Mouse (Mus musculus) limb, embryonic 15.5 days (tissue): Measurements from ENCODE around the gene Acin1. TPM values are rescaled to one million over a fixed set of nuclear protein-coding genes. Genes with fewer than 3 reads are reported as not detected.

Experiments
- ATAC-seq: fragments of 200-750 bp; cut with Nextera tagmentation; 2 replicates; pipeline ENCODE4 v1.8.0; 2017; ENCODE audit warnings: low read depth, moderate TSS enrichment; ENCODE audit not compliant: insufficient number of reproducible peaks, low FRiP score, low TSS enrichment
- H3K27ac ChIP-seq: fragments of 300-500 bp; sonication (generic); 2 replicates; pipeline ENCODE4 v1.5.1; 2015; ENCODE audit warnings: moderate library complexity, mild to moderate bottlenecking, inconsistent platforms
- H3K27me3 ChIP-seq: fragments of 300-500 bp; sonication (generic); 2 replicates; pipeline ENCODE4 v1.6.1; 2015; ENCODE audit warnings: inconsistent platforms
- H3K36me3 ChIP-seq: fragments of 300-500 bp; sonication (generic); 2 replicates; pipeline ENCODE4 v1.6.1; 2015; ENCODE audit warnings: inconsistent platforms
- H3K4me1 ChIP-seq: fragments of 300-500 bp; sonication (generic); 2 replicates; pipeline ENCODE4 v1.6.1; 2015; ENCODE audit warnings: inconsistent platforms
- H3K4me2 ChIP-seq: fragments of 300-500 bp; sonication (generic); 2 replicates; pipeline ENCODE4 v1.6.1; 2015; ENCODE audit warnings: mild to moderate bottlenecking, inconsistent platforms
- H3K4me3 ChIP-seq: fragments of 300-500 bp; sonication (generic); 2 replicates; pipeline ENCODE4 v1.5.1; 2015; ENCODE audit warnings: mild to moderate bottlenecking, inconsistent platforms
- H3K9ac ChIP-seq: fragments of 300-500 bp; sonication (generic); 2 replicates; pipeline ENCODE4 v1.6.1; 2015; ENCODE audit warnings: inconsistent platforms
- H3K9me3 ChIP-seq: fragments of 300-500 bp; sonication (generic); 2 replicates; pipeline ENCODE4 v1.6.1; 2016; ENCODE audit warnings: inconsistent platforms
- WGBS: fragments of 180-500 bp; shearing (Covaris S2); methylation state at CpG from one replicate; pipeline ENCODE4 v1.1.7; 2015; 5-methylcytosine and 5-hydroxymethylcytosine counted together
- polyA plus RNA-seq: library from polyadenylated mRNA; unstranded; fragments of >200 nt; fragmentation: Nextera tagmentation; extraction: Ambion mirVana; gene quantifications from 2 replicates; pipeline ENCODE4 v1.2.1, GENCODE M21; 2015

The Acin1 gene
- polyA plus RNA-seq, result 109 TPM in 2 replicates

DNA sequence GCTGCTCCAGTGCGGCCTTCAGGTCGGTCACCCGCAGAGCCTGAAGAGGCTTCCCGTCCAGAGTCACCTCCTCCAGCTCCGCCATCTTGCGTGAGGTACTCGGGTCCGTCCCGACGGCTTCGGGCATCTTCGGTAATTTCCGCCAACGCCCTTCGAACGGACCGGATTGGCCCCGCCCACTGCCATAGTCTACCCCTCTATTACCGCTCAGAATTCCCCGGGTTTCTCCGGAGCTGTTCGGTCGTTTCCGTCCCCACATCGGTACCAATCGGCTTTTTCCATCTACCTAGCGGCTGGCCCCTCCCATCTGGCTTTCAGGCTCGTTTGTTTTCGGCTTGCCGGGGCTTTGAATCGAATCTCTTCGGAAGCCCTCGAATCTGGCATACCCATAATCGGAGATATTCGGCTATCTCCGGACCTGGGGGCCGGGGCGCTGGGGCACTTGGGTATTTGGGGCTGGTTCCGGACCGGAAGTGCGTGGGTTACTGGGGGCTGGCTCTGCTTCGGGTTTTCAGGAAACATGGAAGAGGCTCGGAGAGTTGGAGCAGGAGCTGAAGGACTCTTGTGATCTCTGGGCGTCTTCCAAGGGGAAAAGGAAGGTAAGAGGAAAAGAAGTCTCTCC, at the start of gene Acin1:
Gene Acin1 (minus strand): TSS at position 410 of the 622 bp plus-strand sequence.
- WGBS, result under 1% methylated on average over 44 of the region's 44 CpGs
- no peaks in the 10 kb centered on the region for H3K9me3 ChIP-seq
- H3K36me3 ChIP-seq, result peaks cover 35% of the 10 kb centered on the region
- ATAC-seq, result peak; percentile 98
- H3K27ac ChIP-seq, result peak within 1 kb of the TSS; percentile 97
- peak within 1 kb of the TSS; percentile 49 for H3K4me2 ChIP-seq
- H3K4me3 ChIP-seq, result peak within 1 kb of the TSS; percentile 85
- no peaks in the 10 kb centered on the region for H3K27me3 ChIP-seq
- H3K9ac ChIP-seq, result peak within 1 kb of the TSS; percentile 97
- peaks cover 16% of the 10 kb centered on the region for H3K4me1 ChIP-seq

- no peak for ATAC-seq
- no peaks in the 10 kb centered on the region for H3K9me3 ChIP-seq
- no peak overlapping the region for H3K4me2 ChIP-seq
- H3K4me1 ChIP-seq, result 0 out of 2 replicates have a peak, but pooled peaks cover 3% of the 10 kb centered on the region
- no peaks in the 10 kb centered on the region for H3K27me3 ChIP-seq
- no peak overlapping the region for H3K27ac ChIP-seq
- no peak overlapping the region for H3K4me3 ChIP-seq
- H3K9ac ChIP-seq, result no peak overlapping the region
- WGBS, result 66% methylated on average over 4 of the region's 4 CpGs
- H3K36me3 ChIP-seq, result no peaks in the 10 kb centered on the region
Observed at GRCm38 (mm10) chr14:54735221-54735620, 48.5 kb upstream of the Acin1 start.

GRCm38 (mm10) chr14:54734004-54734403, 47.3 kb upstream of the Acin1 start:
- no peak for ATAC-seq
- H3K27ac ChIP-seq, result no peak overlapping the region

DNA sequence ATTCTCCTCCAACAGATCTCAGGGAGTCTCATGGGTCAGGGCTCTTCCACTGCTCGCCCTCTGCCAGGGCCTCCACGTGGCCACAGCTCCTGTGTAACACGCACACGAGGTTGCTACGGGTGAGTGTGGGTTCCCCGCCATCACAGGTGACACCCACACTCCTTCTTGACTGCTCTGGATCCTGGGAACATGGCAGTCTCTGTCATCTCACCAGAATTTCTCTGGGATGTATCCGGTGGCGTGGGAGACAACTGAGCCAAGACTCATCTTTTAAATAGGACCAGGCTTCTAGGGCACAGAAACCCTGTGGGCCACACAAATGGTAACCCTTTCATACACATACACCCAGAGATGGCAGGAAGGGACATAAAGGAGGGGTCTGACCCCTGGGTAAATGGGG, 45.5 kb upstream of the Acin1 start:
- 0 out of 2 replicates have a peak, but pooled peaks cover 3% of the 10 kb centered on the region for H3K4me1 ChIP-seq
- no peak for ATAC-seq
- H3K27ac ChIP-seq, result no peak overlapping the region
- 89% methylated on average over 8 of the region's 8 CpGs for WGBS
- no peaks in the 10 kb centered on the region for H3K36me3 ChIP-seq
- no peak overlapping the region for H3K9ac ChIP-seq
- H3K9me3 ChIP-seq, result no peaks in the 10 kb centered on the region
- no peak overlapping the region for H3K4me3 ChIP-seq
- H3K4me2 ChIP-seq, result no peak overlapping the region
- H3K27me3 ChIP-seq, result no peaks in the 10 kb centered on the region

More at GRCm38 (mm10) chr14:54734004-54734403, 47.3 kb upstream of the Acin1 start:
- 69% methylated on average over 4 of the region's 4 CpGs for WGBS
- 0 out of 2 replicates have a peak, but pooled peaks cover 3% of the 10 kb centered on the region for H3K4me1 ChIP-seq
- no peak overlapping the region for H3K4me2 ChIP-seq
- H3K9me3 ChIP-seq, result no peaks in the 10 kb centered on the region
- no peak overlapping the region for H3K4me3 ChIP-seq
- H3K9ac ChIP-seq, result no peak overlapping the region
- no peaks in the 10 kb centered on the region for H3K27me3 ChIP-seq
- H3K36me3 ChIP-seq, result no peaks in the 10 kb centered on the region

DNA sequence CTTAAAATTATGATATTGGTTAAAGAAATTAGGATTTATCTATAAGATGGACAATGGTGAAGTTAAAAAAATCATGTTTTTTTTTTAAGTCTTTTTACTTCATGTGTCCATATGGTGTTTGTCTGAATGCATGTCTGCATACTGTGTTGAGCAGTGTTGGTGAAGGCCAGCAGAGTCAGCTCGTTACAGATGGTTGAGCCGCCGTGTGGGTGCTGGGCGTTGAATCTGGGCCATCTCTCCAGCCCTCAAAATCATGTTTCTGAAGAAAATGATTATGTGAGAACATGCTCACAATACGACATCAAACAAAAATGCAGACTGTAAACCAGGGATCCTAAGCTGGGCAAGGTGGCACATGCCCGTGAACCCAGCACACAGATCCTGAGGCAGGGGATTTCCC, 43.6 kb upstream of the Acin1 start:
- Histone ChIP-seq H3K4me2 (no peak overlapping the region), H3K4me1 (no peaks in the 10 kb centered on the region), H3K27me3 (no peaks in the 10 kb centered on the region), H3K27ac (no peak overlapping the region), H3K36me3 (no peaks in the 10 kb centered on the region), H3K9me3 (no peaks in the 10 kb centered on the region), H3K4me3 (no peak overlapping the region), H3K9ac (no peak overlapping the region)
- WGBS, result 71% methylated on average over 6 of the region's 6 CpGs
- no peak for ATAC-seq

DNA sequence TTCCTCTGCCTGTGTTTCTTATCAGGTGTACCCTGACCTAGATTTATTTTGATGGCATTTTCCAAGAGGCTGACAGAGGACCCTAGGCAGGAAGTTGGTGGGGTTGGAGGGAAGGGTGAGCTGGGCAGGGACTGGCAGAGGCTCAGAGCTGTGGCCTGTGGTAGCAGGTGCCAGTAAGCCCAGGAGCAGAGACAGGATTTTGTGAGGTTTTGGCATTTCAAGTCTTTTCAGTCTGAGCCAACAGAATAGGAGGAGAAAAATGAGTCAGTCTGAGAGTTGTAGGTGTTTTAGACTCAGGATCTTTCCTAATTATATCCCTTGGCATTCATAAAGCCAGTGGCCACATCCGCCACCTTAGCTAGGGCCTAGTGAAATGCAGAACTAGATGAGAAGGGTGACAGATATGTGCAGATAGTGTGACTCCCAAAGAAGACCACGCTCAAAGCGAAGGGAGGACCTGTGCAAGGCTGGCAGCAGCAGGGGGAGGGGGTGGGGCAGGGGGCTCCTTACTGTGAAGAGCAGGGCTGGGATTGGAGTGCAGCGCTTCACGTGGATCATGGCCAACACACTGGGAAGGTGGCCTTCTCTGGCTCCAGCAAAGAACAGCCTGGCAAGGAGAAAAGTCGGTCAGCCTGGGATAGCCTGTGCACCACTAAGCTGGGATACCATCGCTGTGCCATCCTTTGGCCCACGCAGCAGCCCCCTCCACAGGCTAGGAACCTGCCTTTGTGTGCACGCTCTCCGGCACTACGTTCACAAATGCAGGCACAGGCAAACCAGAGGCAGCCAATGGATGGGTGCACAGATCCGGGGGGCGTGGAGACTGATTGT, 42.3 kb upstream of the Acin1 start:
- no peak overlapping the region for H3K27ac ChIP-seq
- no peak overlapping the region for H3K9ac ChIP-seq
- 78% methylated on average over 13 of the region's 13 CpGs for WGBS
- H3K27me3 ChIP-seq, result no peaks in the 10 kb centered on the region
- H3K36me3 ChIP-seq, result no peaks in the 10 kb centered on the region
- no peaks in the 10 kb centered on the region for H3K4me1 ChIP-seq
- no peak overlapping the region for H3K4me3 ChIP-seq
- ATAC-seq, result no peak
- H3K9me3 ChIP-seq, result no peaks in the 10 kb centered on the region
- no peak overlapping the region for H3K4me2 ChIP-seq

GRCm38 (mm10) chr14:54727565-54727964, 40.8 kb upstream of the Acin1 start:
- Histone ChIP-seq H3K9me3 (no peaks in the 10 kb centered on the region), H3K27ac (no peak overlapping the region), H3K27me3 (no peaks in the 10 kb centered on the region), H3K4me2 (no peak overlapping the region), H3K9ac (no peak overlapping the region), H3K4me1 (no peaks in the 10 kb centered on the region), H3K36me3 (no peaks in the 10 kb centered on the region), H3K4me3 (no peak overlapping the region)
- WGBS, result 79% methylated on average over 5 of the region's 5 CpGs
- ATAC-seq, result no peak

- 80% methylated on average over 6 of the region's 6 CpGs for WGBS
- H3K9me3 ChIP-seq, result no peaks in the 10 kb centered on the region
Observed at GRCm38 (mm10) chr14:54724049-54724448, 37.3 kb upstream of the Acin1 start.

GRCm38 (mm10) chr14:54721711-54722110, 35.0 kb upstream of the Acin1 start:
- Histone ChIP-seq H3K27ac (no peak overlapping the region), H3K4me1 (no peaks in the 10 kb centered on the region), H3K9ac (no peak overlapping the region), H3K9me3 (no peaks in the 10 kb centered on the region), H3K4me3 (no peak overlapping the region), H3K36me3 (no peaks in the 10 kb centered on the region), H3K27me3 (no peaks in the 10 kb centered on the region), H3K4me2 (no peak overlapping the region)
- ATAC-seq, result peak; percentile 24; the same call in 1 of the 2 replicates
- WGBS, result 66% methylated on average over 10 of the region's 10 CpGs

More at GRCm38 (mm10) chr14:54724049-54724448, 37.3 kb upstream of the Acin1 start:
- Histone ChIP-seq H3K4me2 (no peak overlapping the region), H3K4me1 (no peaks in the 10 kb centered on the region), H3K36me3 (no peaks in the 10 kb centered on the region), H3K27me3 (no peaks in the 10 kb centered on the region), H3K4me3 (no peak overlapping the region), H3K27ac (no peak overlapping the region), H3K9ac (no peak overlapping the region)
- no peak for ATAC-seq

GRCm38 (mm10) chr14:54720654-54721350, 34.1 kb upstream of the Acin1 start:
- no peak overlapping the region for H3K27ac ChIP-seq
- H3K9ac ChIP-seq, result no peak overlapping the region
- H3K4me2 ChIP-seq, result no peak overlapping the region
- no peaks in the 10 kb centered on the region for H3K9me3 ChIP-seq
- no peak for ATAC-seq
- WGBS, result 84% methylated on average over 7 of the region's 7 CpGs
- no peaks in the 10 kb centered on the region for H3K36me3 ChIP-seq
- no peaks in the 10 kb centered on the region for H3K27me3 ChIP-seq
- no peaks in the 10 kb centered on the region for H3K4me1 ChIP-seq
- H3K4me3 ChIP-seq, result no peak overlapping the region

GRCm38 (mm10) chr14:54720041-54720440, 33.3 kb upstream of the Acin1 start:
- Histone ChIP-seq H3K27ac (no peak overlapping the region), H3K9me3 (no peaks in the 10 kb centered on the region), H3K27me3 (no peaks in the 10 kb centered on the region), H3K4me3 (no peak overlapping the region), H3K4me1 (no peaks in the 10 kb centered on the region; the same call in 1 of the 2 replicates), H3K9ac (no peak overlapping the region), H3K4me2 (no peak overlapping the region), H3K36me3 (no peaks in the 10 kb centered on the region)
- 91% methylated on average over 11 of the region's 11 CpGs for whole genome bisulfite sequencing
- no peak for ATAC-seq

DNA sequence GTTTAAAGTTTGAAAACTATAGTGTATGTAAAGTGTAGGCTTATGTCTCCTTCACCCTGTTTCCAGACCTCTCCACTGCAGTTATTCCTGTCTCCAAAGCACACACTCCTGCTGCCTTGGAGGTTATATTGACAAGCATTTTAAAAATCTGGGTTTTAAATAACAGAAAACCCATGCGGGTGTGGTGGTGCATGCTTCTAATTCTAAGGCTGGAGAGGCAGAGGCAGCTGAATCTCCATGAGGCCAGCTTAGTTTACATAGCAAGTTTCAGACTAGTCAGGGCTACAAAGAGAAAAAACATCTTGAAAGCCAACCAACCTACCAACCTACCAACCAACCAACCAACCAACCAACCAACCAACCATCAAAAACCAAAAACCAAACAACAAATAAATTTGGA, 28.7 kb upstream of the Acin1 start:
- H3K9ac ChIP-seq, result no peak overlapping the region
- no peak overlapping the region for H3K4me3 ChIP-seq
- H3K27ac ChIP-seq, result no peak overlapping the region
- no peaks in the 10 kb centered on the region for H3K9me3 ChIP-seq
- 67% methylated on average over 1 of the region's 1 CpGs for WGBS
- ATAC-seq, result no peak
- no peaks in the 10 kb centered on the region for H3K27me3 ChIP-seq
- H3K4me1 ChIP-seq, result peaks cover 12% of the 10 kb centered on the region
- no peaks in the 10 kb centered on the region for H3K36me3 ChIP-seq
- H3K4me2 ChIP-seq, result no peak overlapping the region
